Mouse (Mus musculus) G1E (cell line): ENCODE results near the gene Plcd3. TPM values are rescaled to one million over a fixed set of nuclear protein-coding genes. Genes with fewer than 3 reads are reported as not detected.

Experiments
- ATAC-seq: 2 replicates; pipeline ENCODE4 v1.8.0; 2016; ENCODE audit warnings: mild to moderate bottlenecking; ENCODE audit not compliant: insufficient number of reproducible peaks, poor library complexity, low FRiP score, severe bottlenecking; ENCODE audit errors: extremely low read depth
- DNase-seq: peaks from one replicate; pipeline ENCODE4 v3.0.0; 2012; ENCODE audit warnings: low spot score
- H3K27me3 ChIP-seq: 2 replicates; pipeline ENCODE4 v1.6.1; 2012; ENCODE audit warnings: mild to moderate bottlenecking, low read length, inconsistent platforms; ENCODE audit not compliant: insufficient read depth
- H3K36me3 ChIP-seq: replicated peaks from 2 replicates; pipeline ENCODE3; 2012; ENCODE audit warnings: mild to moderate bottlenecking, inconsistent platforms
- H3K4me1 ChIP-seq: 2 replicates; pipeline ENCODE4 v1.6.1; 2012; ENCODE audit warnings: low read depth, low read length, inconsistent platforms, mixed read lengths; ENCODE audit not compliant: insufficient read depth
- H3K4me3 ChIP-seq: 2 replicates; pipeline ENCODE4 v1.5.1; 2012; ENCODE audit warnings: low read depth, mild to moderate bottlenecking, inconsistent platforms, low read length, moderate library complexity, mixed read lengths
- H3K9me3 ChIP-seq: replicated peaks from 2 replicates; pipeline ENCODE4 v1.6.1; 2012; ENCODE audit warnings: inconsistent platforms
- CTCF ChIP-seq: IDR thresholded peaks from 2 replicates; pipeline ENCODE4 v1.5.1; 2012; ENCODE audit warnings: low read depth, low read length, inconsistent platforms, mixed read lengths
- GATA1 ChIP-seq: IDR thresholded peaks from 2 replicates; pipeline ENCODE4 v1.6.1; 2012; ENCODE audit warnings: borderline replicate concordance, low read length, inconsistent platforms, mixed read lengths
- GATA2 ChIP-seq: IDR thresholded peaks from 2 replicates; pipeline ENCODE4 v1.6.1; 2012; ENCODE audit warnings: low read depth, low read length, inconsistent platforms, borderline replicate concordance
- POLR2AphosphoS5 ChIP-seq: IDR thresholded peaks from 2 replicates; pipeline ENCODE4 v1.6.1; 2012; ENCODE audit warnings: low read depth, low read length, inconsistent platforms; ENCODE audit not compliant: insufficient replicate concordance
- TAL1 ChIP-seq: conservative IDR thresholded peaks from 2 replicates; pipeline ENCODE4 v1.6.1; 2012; ENCODE audit warnings: low read depth, low read length, inconsistent platforms, mixed read lengths
- polyA plus RNA-seq: library from polyadenylated mRNA; stranded (reverse); fragments of >175 nt; gene quantifications from 2 replicates; pipeline ENCODE4 v1.2.3, GENCODE M21; 2012
- total RNA-seq, 2 experiments: library from RNA; stranded (forward) in 1 of 2; stranded (reverse) in 1 of 2; fragments of 200-1000 nt in 1 of 2; fragments of >200 nt in 1 of 2; fragmentation: Nextera tagmentation in 1 of 2; gene quantifications; 2 replicates each; pipeline ENCODE4 v1.2.3; 2014 to 2017

Plcd3 gene
- total and polyA plus RNA-seq, 3 experiments = 0.11 TPM; not detected in 2

DNA sequence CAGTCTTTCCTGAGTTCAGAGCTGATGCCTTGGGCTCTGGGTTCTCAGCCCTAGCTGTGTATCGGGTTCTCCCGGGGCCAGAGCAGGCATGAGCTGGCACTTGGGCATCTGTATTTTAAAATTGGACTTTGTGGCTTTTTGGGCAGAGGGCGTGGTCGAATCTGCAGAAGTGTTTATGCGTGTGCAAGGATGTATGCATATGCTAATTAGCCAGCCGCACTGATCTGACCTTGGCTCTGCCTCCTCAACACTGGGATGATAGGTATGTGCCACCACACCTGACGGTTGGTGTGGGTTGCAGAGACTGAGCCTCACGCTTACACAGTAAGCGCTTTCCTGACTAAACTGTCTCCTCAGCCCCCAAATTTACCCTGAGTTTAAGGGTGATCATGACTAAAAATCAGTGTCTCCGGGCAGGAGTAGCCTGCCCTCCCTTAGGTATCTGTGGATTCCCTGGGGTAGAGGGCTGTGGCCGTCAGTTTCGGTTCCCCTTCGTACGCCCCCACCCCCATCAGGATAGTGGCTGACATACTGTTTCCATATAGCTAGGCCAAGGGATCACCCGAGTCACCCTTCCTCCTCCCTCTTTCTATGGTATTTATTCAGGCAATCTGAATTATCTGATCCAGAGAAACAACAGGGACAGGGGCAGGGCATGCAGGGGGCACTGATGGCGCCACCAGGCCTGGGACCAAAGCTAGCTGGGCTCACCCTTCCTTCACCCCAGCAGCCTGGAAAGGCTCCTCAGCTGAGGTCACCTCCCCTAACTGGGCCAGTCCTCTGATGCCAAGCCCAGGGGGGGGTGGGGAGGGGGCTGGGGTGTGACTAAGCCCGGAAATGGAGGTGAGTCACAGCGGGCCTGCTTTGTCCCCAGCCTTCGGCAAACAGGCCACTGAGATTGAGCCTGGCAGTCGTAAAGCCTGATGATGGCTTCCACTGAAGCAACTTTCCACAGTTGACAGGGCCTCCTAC is 7.3 kb downstream of the Plcd3 start:
- no peak for ATAC-seq
- no peak overlapping the region for H3K4me3 ChIP-seq

DNA sequence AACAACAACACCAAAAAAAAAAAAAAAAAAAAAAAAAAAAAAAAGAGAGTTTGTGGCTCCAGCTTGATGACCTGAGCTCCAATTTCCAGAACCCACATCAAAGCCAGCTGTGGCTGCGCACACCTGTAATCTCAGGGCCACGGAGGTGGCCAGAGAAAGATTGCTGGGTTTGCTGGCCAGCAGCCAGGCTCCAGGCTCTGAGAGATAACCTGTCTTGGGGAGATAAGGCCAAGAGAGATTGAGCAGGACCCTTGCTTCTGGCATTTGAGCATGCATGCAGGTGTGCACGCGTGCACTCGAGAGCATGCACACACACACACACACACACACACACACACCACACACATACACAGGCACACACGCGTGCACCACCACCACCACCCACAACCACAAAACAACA is 8.2 kb downstream of the Plcd3 start:
- ATAC-seq (no peak), DNase-seq (no peak)
- no peak overlapping the region for H3K4me3 ChIP-seq
- no peaks in the 10 kb centered on the region for H3K36me3 ChIP-seq
- peaks cover 34% of the 10 kb centered on the region for H3K27me3 ChIP-seq
- H3K9me3 ChIP-seq = no peaks in the 10 kb centered on the region
- peaks cover 18% of the 10 kb centered on the region for H3K4me1 ChIP-seq
- no peak for TF ChIP-seq CTCF
- TF ChIP-seq TAL1 = peak; percentile 20; the same call in 1 of the 2 replicates

More for the DNA sequence above, 7.3 kb downstream of the Plcd3 start:
- peaks cover 42% of the 10 kb centered on the region for H3K27me3 ChIP-seq
- TF ChIP-seq TAL1 (no peak), POLR2AphosphoS5 (no peak), CTCF (no peak), GATA2 (no peak), GATA1 (no peak)
- no peak for DNase-seq
- H3K36me3 ChIP-seq = no peaks in the 10 kb centered on the region
- H3K4me1 ChIP-seq = peaks cover 18% of the 10 kb centered on the region
- no peaks in the 10 kb centered on the region for H3K9me3 ChIP-seq

DNA sequence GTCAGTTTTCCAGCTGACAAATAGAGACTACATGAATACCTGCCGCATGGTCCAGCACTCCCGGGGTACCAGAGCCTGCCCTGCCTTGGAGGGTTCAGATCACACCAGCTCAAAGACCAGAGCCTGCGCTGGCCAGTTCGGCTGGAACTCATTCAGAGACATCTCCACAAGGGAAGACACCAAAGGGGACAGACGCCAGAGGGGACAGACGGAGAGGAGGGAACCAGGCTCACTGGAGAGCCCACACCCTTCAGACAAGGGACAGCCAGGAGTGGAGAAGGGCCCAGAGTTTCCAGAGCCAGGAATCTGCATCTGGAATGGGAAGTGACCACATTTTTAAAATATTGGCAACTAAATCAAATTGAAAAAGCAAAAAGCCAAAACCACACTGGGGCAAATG is 19.8 kb downstream of the Plcd3 start:
- Histone ChIP-seq H3K27me3 (peaks cover 53% of the 10 kb centered on the region), H3K9me3 (no peaks in the 10 kb centered on the region), H3K4me3 (no peak overlapping the region), H3K4me1 (peaks cover 3% of the 10 kb centered on the region; the same call in 1 of the 2 replicates), H3K36me3 (no peaks in the 10 kb centered on the region)
- DNase-seq = no peak
- no peak for TF ChIP-seq POLR2AphosphoS5
- no peak for ATAC-seq

DNA sequence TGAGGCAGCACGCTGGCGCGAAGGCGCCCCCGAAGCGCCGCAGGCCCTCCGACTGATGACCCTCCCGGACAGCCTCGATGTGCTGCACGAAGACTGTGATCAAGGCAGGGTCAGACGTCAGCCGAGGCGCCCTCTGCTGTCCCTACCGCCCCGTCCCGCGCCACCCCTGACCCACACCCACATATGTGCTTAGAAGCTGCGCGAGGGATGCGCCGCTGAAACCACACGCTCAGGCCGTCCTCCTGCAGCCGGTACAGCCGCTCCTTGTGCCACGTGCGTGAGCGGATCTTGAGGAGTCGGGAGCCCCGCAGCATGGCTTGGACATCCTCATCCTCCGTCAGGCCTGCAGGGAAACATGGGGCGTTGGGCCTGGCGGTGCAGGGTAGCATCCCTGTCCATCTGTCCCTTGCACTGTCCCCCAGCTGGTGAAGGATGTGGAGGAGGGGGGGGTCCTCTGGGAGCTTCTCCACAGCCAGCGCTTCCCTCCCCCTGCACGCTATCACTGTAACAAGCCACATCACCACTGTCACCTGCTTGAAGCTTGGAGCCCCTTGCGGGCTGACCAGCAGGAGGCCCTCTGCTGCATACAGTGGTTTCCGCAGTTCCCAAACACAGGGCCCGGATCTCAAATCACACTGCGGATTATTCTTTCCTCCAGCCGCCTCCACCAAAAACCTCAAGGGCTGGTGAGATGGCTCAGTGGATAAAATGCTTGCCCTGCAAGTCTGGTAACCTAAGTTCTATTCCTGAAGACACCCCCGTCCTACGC is 21.0 kb downstream of the Plcd3 start:
- TF ChIP-seq POLR2AphosphoS5 (no peak), TAL1 (no peak), GATA2 (no peak), CTCF (no peak), GATA1 (no peak)
- Histone ChIP-seq H3K36me3 (no peaks in the 10 kb centered on the region), H3K27me3 (peaks cover 56% of the 10 kb centered on the region), H3K4me1 (peaks cover 12% of the 10 kb centered on the region), H3K4me3 (no peak overlapping the region), H3K9me3 (no peaks in the 10 kb centered on the region)
- DNase-seq = no peak
- ATAC-seq = no peak

DNA sequence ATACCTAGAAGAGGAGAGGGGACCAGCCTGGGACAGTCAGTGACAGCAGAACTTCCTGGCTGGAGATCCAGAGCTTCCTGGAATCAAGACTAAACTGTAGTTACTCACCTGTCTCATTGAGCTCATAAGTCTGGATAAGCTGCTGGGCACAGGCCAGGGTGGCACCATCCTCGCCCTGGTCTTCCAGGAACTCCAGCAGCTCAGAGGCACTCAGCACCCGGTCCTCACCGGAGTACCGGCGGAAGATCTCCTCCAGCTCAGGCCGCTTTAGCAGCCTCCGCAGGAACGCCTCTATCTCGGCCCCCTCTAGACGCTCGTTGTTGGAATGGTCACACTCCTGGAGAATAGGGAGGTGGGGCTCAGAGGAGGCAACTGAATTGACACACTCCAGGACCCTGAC is 23.3 kb downstream of the Plcd3 start:
- Histone ChIP-seq H3K36me3 (no peaks in the 10 kb centered on the region), H3K9me3 (no peaks in the 10 kb centered on the region), H3K4me1 (peaks cover 12% of the 10 kb centered on the region), H3K27me3 (peaks cover 68% of the 10 kb centered on the region), H3K4me3 (no peak overlapping the region)
- DNase-seq (no peak), ATAC-seq (no peak)
- TF ChIP-seq TAL1 (no peak), POLR2AphosphoS5 (no peak), GATA2 (no peak), GATA1 (no peak), CTCF (no peak)

DNA sequence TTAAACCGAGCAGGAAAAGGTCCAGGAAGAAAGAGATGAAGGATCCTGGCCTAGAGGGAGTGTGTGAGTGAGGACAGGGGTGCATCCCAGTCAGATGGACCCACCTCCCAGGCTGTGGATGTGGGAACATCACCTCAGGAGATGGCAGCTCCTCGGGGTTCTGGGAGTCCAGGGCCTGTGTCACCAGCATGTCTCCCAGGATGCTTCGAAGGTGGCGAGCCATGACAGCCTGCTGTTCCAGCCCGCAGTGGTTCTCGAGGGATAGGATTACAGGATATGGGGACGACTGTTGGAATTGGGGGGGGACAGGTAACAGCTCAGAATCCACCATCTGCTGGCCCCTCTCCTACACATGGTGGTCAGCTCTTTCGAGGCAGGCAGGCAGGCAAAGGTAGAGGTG is 24.9 kb downstream of the Plcd3 start:
- no peak for ATAC-seq
- no peak for DNase-seq
- Histone ChIP-seq H3K27me3 (peaks cover 59% of the 10 kb centered on the region), H3K9me3 (no peaks in the 10 kb centered on the region), H3K4me3 (no peak overlapping the region), H3K4me1 (peaks cover 12% of the 10 kb centered on the region), H3K36me3 (peaks cover 2% of the 10 kb centered on the region)
- TF ChIP-seq POLR2AphosphoS5 (no peak), TAL1 (no peak), GATA1 (no peak), CTCF (no peak), GATA2 (no peak)
